Mouse (Mus musculus): ENCODE measurements around the gene Trappc2l. TPM values are rescaled to one million over a fixed set of nuclear protein-coding genes. Genes with fewer than 3 reads are reported as not detected.

Gene Trappc2l
- total RNA-seq (2014; rRNA removed): 15.3 and 31.8 TPM in 2 replicates
- polyA plus RNA-seq (2015; fragmentation: Nextera tagmentation; extraction: Ambion mirVana): 137 and 157 TPM in 2 replicates

GRCm38 (mm10) chr8:122611295-122612133 lies at the start of gene Trappc2l, which contains the start of gene Galns:
TSS of gene Trappc2l (plus strand) at chr8:122611640.
TSS of gene Galns (minus strand) at chr8:122611463.
- peak; percentile 98 for ATAC-seq
- Histone ChIP-seq H3K4me3 (ENCODE audit: low read depth, low read length) (peak within 1 kb of the TSS; percentile 68), H3K4me1 (ENCODE audit: insufficient read depth) (peaks cover 15% of the 10 kb centered on the region), H3K9ac (peak within 1 kb of the TSS; percentile 79), H3K27ac (ENCODE audit: low read depth, low read length) (peak within 1 kb of the TSS; percentile 84), H3K27me3 (ENCODE audit: insufficient read depth, low read length) (no peaks in the 10 kb centered on the region), H3K9me3 (ENCODE audit: low read length) (no peaks in the 10 kb centered on the region), H3K4me2 (ENCODE audit: low read depth) (peak within 1 kb of the TSS; percentile 89), H3K36me3 (ENCODE audit: insufficient read depth) (peaks cover 12% of the 10 kb centered on the region; the same call in 1 of the 2 replicates)
- DNase-seq: peak; percentile 99
- WGBS: under 1% methylated on average over 57 of the region's 57 CpGs
- TF ChIP-seq CTCF (IDR thresholded peaks at IDR 0.05; ENCODE audit: low read depth): peak; percentile 69

- Histone ChIP-seq H3K4me3 (ENCODE audit: low read depth, low read length) (no peak overlapping the region), H3K9me3 (ENCODE audit: low read length) (no peaks in the 10 kb centered on the region), H3K27ac (ENCODE audit: low read depth, low read length) (no peak overlapping the region), H3K36me3 (ENCODE audit: insufficient read depth) (no peaks in the 10 kb centered on the region), H3K9ac (no peak overlapping the region), H3K4me2 (ENCODE audit: low read depth) (no peak overlapping the region), H3K4me1 (ENCODE audit: insufficient read depth) (peaks cover 17% of the 10 kb centered on the region), H3K27me3 (ENCODE audit: insufficient read depth, low read length) (no peaks in the 10 kb centered on the region)
- ATAC-seq (no peak), DNase-seq (no peak)
- 89% methylated on average over 25 of the region's 25 CpGs for WGBS
- TF ChIP-seq CTCF (IDR thresholded peaks at IDR 0.05; ENCODE audit: low read depth): no peak
These were observed 46.8 kb upstream of the Trappc2l start for GRCm38 (mm10) chr8:122564363-122565352.

GRCm38 (mm10) chr8:122566766-122567165 lies 44.7 kb upstream of the Trappc2l start:
- 22% methylated on average over 6 of the region's 6 CpGs for WGBS
- Histone ChIP-seq H3K4me2 (ENCODE audit: low read depth) (peak overlapping the region; percentile 96), H3K27me3 (ENCODE audit: insufficient read depth, low read length) (no peaks in the 10 kb centered on the region), H3K9me3 (ENCODE audit: low read length) (no peaks in the 10 kb centered on the region), H3K27ac (ENCODE audit: low read depth, low read length) (peak overlapping the region; percentile 92), H3K4me1 (ENCODE audit: insufficient read depth) (peaks cover 17% of the 10 kb centered on the region), H3K36me3 (ENCODE audit: insufficient read depth) (peaks cover 6% of the 10 kb centered on the region; the same call in 1 of the 2 replicates), H3K9ac (peak overlapping the region; percentile 75), H3K4me3 (ENCODE audit: low read depth, low read length) (peak overlapping the region; percentile 72)
- no peak for TF ChIP-seq CTCF (IDR thresholded peaks at IDR 0.05; ENCODE audit: low read depth)
- ATAC-seq: no peak
- no peak for DNase-seq

GRCm38 (mm10) chr8:122567361-122568108 lies 43.9 kb upstream of the Trappc2l start, which contains the start of gene Cdt1:
TSS of gene Cdt1 (plus strand) at chr8:122568015.
- WGBS: under 1% methylated on average over 62 of the region's 62 CpGs
- H3K36me3 ChIP-seq (ENCODE audit: insufficient read depth): peaks cover 14% of the 10 kb centered on the region; the same call in 1 of the 2 replicates
- peak; percentile 98 for ATAC-seq
- H3K4me3 ChIP-seq (ENCODE audit: low read depth, low read length): peak within 1 kb of the TSS; percentile 72
- no peaks in the 10 kb centered on the region for H3K27me3 ChIP-seq (ENCODE audit: insufficient read depth, low read length)
- H3K9ac ChIP-seq: peak within 1 kb of the TSS; percentile 75
- H3K27ac ChIP-seq (ENCODE audit: low read depth, low read length): peak within 1 kb of the TSS; percentile 92
- peak; percentile 9; the same call in 1 of the 2 replicates for TF ChIP-seq CTCF (IDR thresholded peaks at IDR 0.05; ENCODE audit: low read depth)
- peak; percentile 98 for DNase-seq
- H3K4me2 ChIP-seq (ENCODE audit: low read depth): peak within 1 kb of the TSS; percentile 96
- H3K4me1 ChIP-seq (ENCODE audit: insufficient read depth): peaks cover 17% of the 10 kb centered on the region
- no peaks in the 10 kb centered on the region for H3K9me3 ChIP-seq (ENCODE audit: low read length)

- Histone ChIP-seq H3K4me1 (ENCODE audit: insufficient read depth) (peaks cover 17% of the 10 kb centered on the region), H3K4me2 (ENCODE audit: low read depth) (peak overlapping the region; percentile 96), H3K4me3 (ENCODE audit: low read depth, low read length) (peak overlapping the region; percentile 72), H3K27ac (ENCODE audit: low read depth, low read length) (peak overlapping the region; percentile 92), H3K27me3 (ENCODE audit: insufficient read depth, low read length) (no peaks in the 10 kb centered on the region), H3K9me3 (ENCODE audit: low read length) (no peaks in the 10 kb centered on the region), H3K36me3 (ENCODE audit: insufficient read depth) (peaks cover 14% of the 10 kb centered on the region; the same call in 1 of the 2 replicates), H3K9ac (peak overlapping the region; percentile 75)
- under 1% methylated on average over 34 of the region's 34 CpGs for WGBS
- peak; percentile 34 for ATAC-seq
- no peak for DNase-seq
- no peak for TF ChIP-seq CTCF (IDR thresholded peaks at IDR 0.05; ENCODE audit: low read depth)
These were observed 43.3 kb upstream of the Trappc2l start for GRCm38 (mm10) chr8:122568109-122568504.

- H3K9ac ChIP-seq: no peak overlapping the region
- H3K4me3 ChIP-seq (ENCODE audit: low read depth, low read length): peak overlapping the region; percentile 5; the same call in 1 of the 2 replicates
- H3K36me3 ChIP-seq (ENCODE audit: insufficient read depth): peaks cover 14% of the 10 kb centered on the region; the same call in 1 of the 2 replicates
- peaks cover 17% of the 10 kb centered on the region for H3K4me1 ChIP-seq (ENCODE audit: insufficient read depth)
- WGBS: 10% methylated on average over 10 of the region's 10 CpGs
- H3K9me3 ChIP-seq (ENCODE audit: low read length): no peaks in the 10 kb centered on the region
- no peaks in the 10 kb centered on the region for H3K27me3 ChIP-seq (ENCODE audit: insufficient read depth, low read length)
- peak overlapping the region; percentile 2; the same call in 1 of the 2 replicates for H3K4me2 ChIP-seq (ENCODE audit: low read depth)
- DNase-seq (no peak), ATAC-seq (no peak)
- 0 out of 2 replicates have a peak, but pooled peaks have one; percentile 6 for TF ChIP-seq CTCF (IDR thresholded peaks at IDR 0.05; ENCODE audit: low read depth)
- no peak overlapping the region for H3K27ac ChIP-seq (ENCODE audit: low read depth, low read length)
These were observed 42.5 kb upstream of the Trappc2l start for GRCm38 (mm10) chr8:122568881-122569309.
